Mouse (Mus musculus) skeletal muscle tissue, adult 2 months (tissue): ENCODE results near the gene D11Wsu47e.

Source experiments
- DNase-seq: peaks from one replicate; pipeline ENCODE4 v3.0.0-alpha.2; 2012; ENCODE audit warnings: low read depth, low spot score

Gene D11Wsu47e

DNA sequence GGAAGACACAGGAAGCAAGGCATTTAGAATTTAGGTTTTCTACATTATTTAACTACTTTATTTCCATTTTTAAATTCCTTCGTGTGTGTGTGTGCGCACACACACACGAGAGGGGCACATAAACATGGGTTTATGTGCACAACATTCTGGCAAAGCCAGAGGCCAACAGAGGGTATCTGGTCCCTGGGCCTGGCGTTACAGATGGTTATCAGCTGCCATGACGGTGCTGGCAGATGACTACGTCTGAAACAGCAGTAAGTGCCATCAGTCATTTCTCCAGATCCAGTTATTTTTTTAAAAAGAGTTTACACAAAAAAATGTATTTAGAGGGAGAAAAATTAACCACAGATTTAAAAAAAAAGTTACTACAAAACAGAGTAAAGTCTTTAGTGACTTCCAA, 18.0 kb upstream of the D11Wsu47e start:
- no peak for DNase-seq

DNA sequence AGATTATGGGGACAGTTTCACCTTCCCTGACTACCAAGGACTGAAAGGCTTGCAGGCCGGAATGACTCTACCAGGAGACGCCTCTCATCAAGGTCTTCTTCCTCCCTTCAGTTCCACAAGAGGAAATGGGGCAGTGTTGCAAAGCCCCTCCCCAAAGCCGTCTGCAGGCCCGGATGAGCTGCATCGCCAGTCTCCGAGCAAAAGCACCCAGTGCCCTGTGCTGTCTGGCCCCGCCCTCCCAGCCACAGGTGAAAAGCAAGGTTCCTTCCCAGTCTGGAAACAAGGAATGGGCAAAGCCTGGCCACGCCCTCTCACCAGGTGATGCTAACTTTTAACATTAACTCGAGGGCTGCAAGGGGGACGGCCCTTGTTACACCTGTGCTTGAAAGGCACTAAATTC, 17.6 kb upstream of the D11Wsu47e start:
- DNase-seq: no peak

GRCm38 (mm10) chr11:113667122-113667521, 17.1 kb upstream of the D11Wsu47e start:
- no peak for DNase-seq

GRCm38 (mm10) chr11:113667704-113668103, 16.5 kb upstream of the D11Wsu47e start:
- DNase-seq: no peak

DNA sequence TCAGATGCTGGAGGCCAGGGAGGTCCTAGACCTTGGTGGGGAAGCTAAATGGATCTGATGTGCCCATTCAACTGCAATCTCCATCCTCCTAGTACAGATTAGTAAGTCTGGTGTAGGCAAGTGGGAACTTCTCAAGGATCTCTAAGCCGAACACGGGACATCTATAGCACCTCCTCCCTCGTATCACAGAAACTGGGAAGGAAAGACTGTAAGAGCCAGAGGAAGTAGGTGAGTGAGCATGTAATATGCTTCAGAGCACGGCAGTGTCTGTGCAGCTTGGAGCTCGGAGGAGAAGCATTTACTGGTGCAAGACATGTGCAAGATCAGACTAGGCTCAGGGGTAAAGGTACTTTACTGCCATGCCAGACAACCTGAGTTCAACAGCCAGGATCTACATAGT, 15.4 kb upstream of the D11Wsu47e start:
- DNase-seq: no peak

GRCm38 (mm10) chr11:113669711-113670110, 14.5 kb upstream of the D11Wsu47e start:
- no peak for DNase-seq

DNA sequence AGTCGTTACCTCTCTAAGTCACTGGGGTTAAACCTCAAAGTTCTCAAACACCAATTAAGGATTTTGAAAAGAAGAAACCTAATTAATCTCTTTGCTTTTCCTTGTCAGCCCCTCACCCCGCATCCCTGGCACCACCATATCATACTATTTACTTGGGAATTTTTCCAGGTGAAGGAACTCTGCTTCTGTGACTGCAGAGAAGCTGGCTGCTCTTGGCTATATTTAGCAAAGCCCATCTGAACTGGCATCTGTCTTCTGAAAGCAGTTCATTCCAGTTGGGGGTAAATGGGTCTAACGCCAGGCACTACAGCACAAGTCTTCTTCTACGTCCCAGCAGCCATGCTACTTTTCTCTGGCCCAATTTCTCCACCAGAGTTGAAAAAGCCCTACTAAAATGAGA, 10.6 kb upstream of the D11Wsu47e start:
- DNase-seq: no peak

DNA sequence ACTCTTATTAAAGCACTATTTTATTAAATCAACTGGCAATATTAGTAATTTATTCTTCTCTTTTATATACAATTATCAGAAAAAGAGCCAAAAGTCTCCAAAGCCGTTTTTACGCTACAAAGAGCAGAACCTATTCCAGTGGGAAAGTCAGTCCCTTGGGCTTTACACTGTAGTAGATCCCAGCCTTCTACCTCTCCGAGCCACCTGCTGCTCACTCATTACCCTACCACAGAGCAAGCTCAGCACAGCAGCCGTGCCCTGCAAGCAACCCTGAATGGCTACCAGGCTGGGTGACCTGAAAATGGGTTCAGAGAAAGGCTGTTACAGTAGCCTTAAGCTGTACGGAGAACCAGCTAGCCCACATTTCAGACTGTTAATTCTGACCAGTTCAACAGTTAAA, 9.6 kb upstream of the D11Wsu47e start:
- no peak for DNase-seq

- peak; percentile 43 for DNase-seq
These were observed 7.4 kb upstream of the D11Wsu47e start for GRCm38 (mm10) chr11:113676847-113677246.

- DNase-seq: no peak
These were observed 6.8 kb upstream of the D11Wsu47e start for GRCm38 (mm10) chr11:113677378-113677777.

- DNase-seq: peak; percentile 23
These were observed 5.8 kb upstream of the D11Wsu47e start for GRCm38 (mm10) chr11:113678373-113678772.

DNA sequence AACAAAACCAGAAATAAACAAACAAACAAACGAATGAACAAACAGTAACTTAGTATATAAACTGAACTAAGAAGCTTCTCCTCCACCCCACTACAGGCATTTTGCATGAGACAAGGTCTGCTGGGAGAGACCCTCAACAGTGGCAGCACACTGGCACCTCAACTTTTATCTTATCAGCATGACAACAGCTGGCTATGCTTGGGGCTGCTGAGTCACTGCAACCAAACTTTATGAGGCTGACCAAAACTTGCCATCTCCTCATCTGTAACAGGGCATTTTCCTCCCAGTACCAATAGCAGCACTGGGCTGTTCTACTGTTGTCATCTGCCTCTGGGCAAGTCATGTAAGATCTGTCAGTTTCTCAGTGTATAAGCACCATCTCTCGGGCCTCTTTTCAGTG, 3.3 kb upstream of the D11Wsu47e start:
- DNase-seq: no peak

- DNase-seq: no peak
These were observed 2.2 kb upstream of the D11Wsu47e start for GRCm38 (mm10) chr11:113681979-113682378.

- DNase-seq: peak; percentile 18
These were observed 1.1 kb upstream of the D11Wsu47e start for GRCm38 (mm10) chr11:113682897-113683626.

GRCm38 (mm10) chr11:113683627-113683956, 620 bp upstream of the D11Wsu47e start:
- no peak for DNase-seq

DNA sequence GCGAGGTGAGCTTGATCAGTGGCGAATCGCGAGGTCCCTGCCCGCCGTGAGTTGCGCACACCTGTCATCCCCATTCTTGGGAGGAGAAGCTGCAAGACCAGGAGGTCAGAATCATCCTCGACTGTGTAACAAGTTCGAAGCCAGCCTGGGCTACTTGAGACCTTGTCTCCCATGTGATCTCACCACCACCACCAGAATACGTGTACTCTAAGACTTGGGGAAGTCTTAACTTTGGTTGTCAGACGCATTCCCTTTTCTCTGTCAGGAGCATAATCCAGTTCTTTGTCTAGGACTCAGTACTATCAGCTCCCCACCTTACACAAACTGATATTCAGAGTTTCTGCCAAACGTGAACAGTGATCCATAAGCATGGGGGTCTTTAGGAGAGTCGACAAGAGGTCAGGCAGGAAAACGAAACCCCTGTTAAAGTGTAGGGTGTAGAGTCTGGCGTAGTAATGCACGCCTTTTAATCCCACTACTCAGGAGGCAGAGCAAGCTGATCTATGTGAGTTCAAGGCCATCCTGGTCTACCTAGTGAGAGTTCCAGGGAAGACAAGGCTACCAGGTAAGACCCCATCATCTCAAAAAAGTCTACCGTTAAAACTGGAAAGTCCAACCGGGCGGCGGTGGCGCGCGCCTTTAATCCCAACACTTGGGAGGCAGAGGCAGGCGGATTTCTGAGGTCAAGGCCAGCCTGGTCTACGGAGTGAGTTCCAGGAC, 655 bp downstream of the D11Wsu47e start:
- no peak for DNase-seq

DNA sequence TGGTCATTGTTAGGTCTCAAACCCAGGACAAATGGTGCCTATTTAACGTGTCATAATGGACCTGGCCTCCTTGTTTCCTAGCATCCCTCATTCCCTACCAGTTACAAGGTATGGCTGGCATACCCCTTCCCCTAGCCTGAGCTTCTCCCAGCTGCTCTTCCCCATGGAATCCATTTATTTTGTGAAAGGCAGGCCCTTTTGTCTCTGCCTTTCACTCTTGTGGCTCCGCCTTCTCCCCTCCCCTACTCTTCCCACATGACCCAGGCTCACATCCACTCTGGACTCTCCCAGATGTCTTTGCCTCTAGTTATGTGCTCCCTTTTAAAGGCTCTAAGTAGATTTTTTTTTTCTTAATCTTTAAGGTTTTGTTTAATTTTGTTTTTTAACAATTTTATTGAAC, 2.8 kb downstream of the D11Wsu47e start:
- DNase-seq: no peak

GRCm38 (mm10) chr11:113690506-113690905, 6.3 kb downstream of the D11Wsu47e start:
- DNase-seq: no peak

DNA sequence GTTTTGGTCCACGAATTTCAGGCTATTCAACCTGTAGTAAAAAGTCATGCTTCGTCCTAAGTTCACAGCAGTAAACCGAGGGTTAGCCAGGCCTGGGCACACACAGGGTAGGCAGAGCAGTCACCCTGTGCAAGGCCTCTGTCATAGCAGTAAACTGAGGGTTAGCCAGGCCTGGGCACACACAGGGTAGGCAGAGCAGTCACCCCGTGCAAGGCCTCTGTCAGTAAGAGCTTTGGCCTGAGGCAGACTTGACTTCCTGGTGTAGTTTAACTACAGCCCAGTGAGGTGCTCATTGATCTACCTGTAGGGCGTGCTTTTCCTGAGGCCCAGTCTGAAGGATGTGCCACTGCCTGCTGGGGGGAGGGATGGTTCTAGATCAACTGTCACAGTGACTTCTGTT, 7.1 kb downstream of the D11Wsu47e start:
- no peak for DNase-seq

- no peak for DNase-seq
These were observed 7.6 kb downstream of the D11Wsu47e start for GRCm38 (mm10) chr11:113691851-113692250.

DNA sequence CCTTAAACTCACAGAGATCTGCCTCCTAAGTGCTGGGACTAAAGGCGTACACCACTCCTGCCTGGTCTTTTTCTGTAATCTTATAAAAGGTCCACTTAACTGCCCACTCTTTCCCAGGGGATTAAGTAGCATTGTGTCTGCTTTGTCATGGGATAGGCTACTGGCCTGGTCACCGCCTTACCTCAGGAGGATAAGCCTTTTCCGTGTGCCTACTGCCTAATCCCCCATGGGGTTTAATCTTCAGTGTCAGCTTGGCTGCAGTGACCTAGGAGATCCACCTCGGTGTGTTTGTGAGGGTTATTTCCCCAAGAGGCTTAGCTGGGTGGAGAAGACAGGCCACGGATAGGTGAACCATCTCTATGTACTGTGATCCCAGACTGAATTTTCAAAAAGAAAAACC, 13.4 kb downstream of the D11Wsu47e start:
- DNase-seq: no peak

GRCm38 (mm10) chr11:113698013-113698545, 13.9 kb downstream of the D11Wsu47e start:
- no peak for DNase-seq

DNA sequence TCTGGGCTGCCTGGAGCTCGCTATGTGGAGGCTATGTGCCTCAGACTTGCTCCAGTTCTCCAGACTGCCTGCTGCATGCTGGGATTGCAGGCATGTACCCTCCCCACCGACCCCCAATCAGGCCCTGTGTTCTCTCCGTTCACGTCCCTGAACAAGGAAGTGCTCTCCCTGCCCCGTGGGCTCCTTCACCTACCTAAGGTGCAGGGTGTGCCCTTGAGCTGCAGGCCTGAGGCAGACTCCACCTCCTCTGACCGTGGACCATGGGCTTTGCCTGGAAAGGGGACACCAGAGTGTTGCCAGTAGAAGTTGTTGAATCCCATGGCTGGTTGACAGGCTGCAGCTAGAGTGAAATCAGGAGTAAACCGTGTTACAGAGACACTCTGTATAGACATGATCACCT, 15.4 kb downstream of the D11Wsu47e start:
- no peak for DNase-seq
